Mouse (Mus musculus): ENCODE data around the gene Bhlha15.

- no peak for TF ChIP-seq MAX (IDR thresholded peaks at IDR 0.05; ENCODE audit: low read depth)
- TF ChIP-seq POLR2A (IDR thresholded peaks at IDR 0.05; ENCODE audit: insufficient read length, low read depth), result no peak
- TF ChIP-seq USF1 (IDR thresholded peaks at IDR 0.05; ENCODE audit: low read depth), result no peak
- TF ChIP-seq E2F4 (IDR thresholded peaks at IDR 0.05; ENCODE audit: insufficient read depth), result no peak
- no peak for TF ChIP-seq TCF3 (IDR thresholded peaks at IDR 0.05; ENCODE audit: insufficient read length, low read depth)
- TF ChIP-seq POLR2AphosphoS2 (IDR thresholded peaks at IDR 0.05; ENCODE audit: insufficient read length, low read depth), result no peak
- no peak for TF ChIP-seq MYOG (IDR thresholded peaks at IDR 0.05; ENCODE audit: control insufficient read depth in 1 of 3, insufficient read depth in 1 of 3, insufficient read length in 2 of 3, low read depth in 2 of 3)
- no peak for TF ChIP-seq MYOD1 (IDR thresholded peaks at IDR 0.05; ENCODE audit: control insufficient read depth in 1 of 3, insufficient read length in 2 of 3, low read depth in 2 of 3)
- no peak for TF ChIP-seq REST (IDR thresholded peaks at IDR 0.05; ENCODE audit: insufficient read depth, insufficient read length)
Observed at GRCm38 (mm10) chr5:144226220-144226619, 36.1 kb downstream of the Bhlha15 start.

Data from myocyte (in vitro differentiated cells).